ENCODE assay signal across 13 mouse cellular contexts in genomic region chr10:67048871-67049615, GRCm38 (mm10). TPM values are rescaled to one million over a fixed set of nuclear protein-coding genes. Genes with fewer than 3 reads are reported as not detected.
DNase-seq lines count a peak whose midpoint lies in the region; TF ChIP-seq lines count a peak whose summit lies in the region.
"Had no signal": no experiment of that assay in that cellular context is flagged by ENCODE, and none has a peak within 500 bp of the region (broad histone marks: within the 10 kb centered on the region; RNA-seq: fewer than 3 reads in every experiment).

No protein-coding gene starts in this region.

- no peak for TF ChIP-seq CTCF in C2C12 (IDR thresholded peaks at IDR 0.05; ENCODE audit: control insufficient read depth, insufficient read depth, insufficient read length)

- no peaks in the 10 kb centered on the region for H3K27me3 ChIP-seq in C2C12 (ENCODE audit: control insufficient read depth, insufficient read depth, insufficient read length)

- H3K27ac ChIP-seq in macrophage, result peak overlapping the region; percentile 40
- H3K27ac ChIP-seq: kidney, postnatal 0 days had no signal

- H3K79me3 ChIP-seq in C2C12 (ENCODE audit: low read depth), result peaks cover 7% of the 10 kb centered on the region

- H3K36me3 ChIP-seq in C2C12 (ENCODE audit: control insufficient read depth, insufficient read depth) (no peaks in the 10 kb centered on the region), macrophage (ENCODE audit: inconsistent target) (no peaks in the 10 kb centered on the region)

- 19% methylated on average over 9 of the region's 13 CpGs for WGBS in macrophage (ENCODE audit: missing documents)

- no peak overlapping the region for H3ac ChIP-seq in C2C12 (ENCODE audit: control insufficient read depth, insufficient read length, low read depth)

- H3K79me2 ChIP-seq in C2C12 (ENCODE audit: control insufficient read depth, insufficient read depth), result peaks cover 23% of the 10 kb centered on the region
- peaks cover 43% of the 10 kb centered on the region for H3K79me2 ChIP-seq in macrophage (ENCODE audit: inconsistent target)

- no peak overlapping the region for H3K4me3 ChIP-seq in C2C12 (ENCODE audit: insufficient read depth, poor library complexity, severe bottlenecking)
- no peak overlapping the region for H3K4me3 ChIP-seq in macrophage (ENCODE audit: inconsistent target)

- intact Hi-C loops in gastrocnemius, postnatal 14 days (cut with DNase I; ENCODE audit: low total_unique reads), result no loop called here

- DNase-seq in 3134 (ENCODE audit: extremely low read depth, insufficient read length, low spot score) (peak; percentile 28), ZHBTc4 (ENCODE audit: low read depth, low spot score) (peak; percentile 42)
- no peak for DNase-seq in gastrocnemius, postnatal 14 days
- DNase-seq in left cerebral cortex, adult 8-10 months (ENCODE audit: low spot score in 2 of 2), result no peak
- no peak for DNase-seq in layer of hippocampus, adult 9-10 months (ENCODE audit: low spot score)
- DNase-seq: cerebellum, adult 9-11 months; heart, adult 18-20 months; lung, adult 18-20 months; right cerebral cortex, postnatal 14 days; thymus, adult 18-20 months had no signal

TF ChIP-seq in C2C12, 6 proteins besides CTCF, POLR2A, EP300 and RAD21:
- TF ChIP-seq MAX (IDR thresholded peaks at IDR 0.05), result no peak
- no peak for TF ChIP-seq MYOG (IDR thresholded peaks at IDR 0.05; ENCODE audit: control insufficient read depth, extremely low read depth, insufficient read length)
- TF ChIP-seq FOSL1 (IDR thresholded peaks at IDR 0.05; ENCODE audit: insufficient read depth, low read length, poor library complexity, severe bottlenecking), result no peak
- peak; percentile 49 for TF ChIP-seq CEBPB (IDR thresholded peaks at IDR 0.05; ENCODE audit: low read depth)

RNA-seq across cellular contexts. Expression of gene Jmjd1c, which starts 46.9 kb away (rescaled TPM):
- polyA plus RNA-seq in C2C12 (2012; fragmentation: generic; extraction: Trizol) (6.2 TPM), macrophage (2018) (36.4 to 57.7 TPM (median 50.4 TPM) in 3 replicates)
- 1,000 to 10,000 TPM in 2 of 26 experiments, 100 to 1,000 TPM in 24; 381 to 1,338 (median 680) TPM for total RNA-seq in macrophage (2018; cell fraction: chromatin; rRNA removed)
- total RNA-seq in macrophage (2018; cell fraction: cytosol; rRNA removed), result 100 to 1,000 TPM in 1 of 26 experiments, 10 to 100 TPM in 25; 43.2 to 105 (median 67.5) TPM
- 100 to 1,000 TPM; 224 to 573 (median 378) TPM for total RNA-seq in macrophage (2018; cell fraction: nucleus; rRNA removed)
- total RNA-seq in gastrocnemius, postnatal 14 days (2021), result 10 to 100 TPM; 24.9 to 26.1 TPM
- 10 to 100 TPM; 78.0 to 83.1 (median 80.7) TPM for total RNA-seq in left cerebral cortex, adult 8-10 months (2022)

RNA-seq across cellular contexts. Expression of gene Reep3, which starts 47.7 kb away (rescaled TPM):
- polyA plus RNA-seq in C2C12 (2012; fragmentation: generic; extraction: Trizol) (14.7 TPM), macrophage (2018) (58.9 to 66.7 TPM (median 60.5 TPM) in 3 replicates)
- 10 to 100 TPM; 18.1 to 90.3 (median 33.9) TPM for total RNA-seq in macrophage (2018; cell fraction: chromatin; rRNA removed)
- 10 to 100 TPM; 62.9 to 87.4 (median 77.2) TPM for total RNA-seq in macrophage (2018; cell fraction: cytosol; rRNA removed)
- 100 to 1,000 TPM in 2 of 26 experiments, 10 to 100 TPM in 24; 41.7 to 117 (median 67.9) TPM for total RNA-seq in macrophage (2018; cell fraction: nucleus; rRNA removed)
- 10 to 100 TPM; 16.9 to 18.6 TPM for total RNA-seq in gastrocnemius, postnatal 14 days (2021)
- 10 to 100 TPM; 20.1 to 23.5 (median 21.3) TPM for total RNA-seq in left cerebral cortex, adult 8-10 months (2022)

Comparison
In these comparisons a context has a peak if more than half of its experiments do, and no peak if none do; other contexts are left out.
1. DNase-seq: peak in 3134 (single experiment) and ZHBTc4 (single experiment); none in gastrocnemius, postnatal 14 days (single experiment), left cerebral cortex, adult 8-10 months (0 of 2) and layer of hippocampus, adult 9-10 months (single experiment).